Mouse (Mus musculus): Measurements from ENCODE around the gene Capn2. TPM values are rescaled to one million over a fixed set of nuclear protein-coding genes. Genes with fewer than 3 reads are reported as not detected.

Gene Capn2
- polyA plus RNA-seq, 1 experiment from 2014 or later, result 91.6 TPM

GRCm38 (mm10) chr1:182533583-182533982, 16.2 kb upstream of the Capn2 start:
- WGBS, result 81% methylated on average over 3 of the region's 3 CpGs

GRCm38 (mm10) chr1:182527921-182528858, 10.8 kb upstream of the Capn2 start:
- H3K4me3 ChIP-seq (ENCODE audit: low read depth, low read length), result no peak overlapping the region
- DNase-seq (ENCODE audit: low spot score) (peak; percentile 59), ATAC-seq (replicated peaks; ENCODE audit: low FRiP score) (peak; percentile 71)
- no peaks in the 10 kb centered on the region; the same call in 1 of the 2 replicates for H3K9me3 ChIP-seq (ENCODE audit: control insufficient read depth, low read length)
- no peak overlapping the region for H3K27ac ChIP-seq (ENCODE audit: low read depth, low read length)
- H3K4me1 ChIP-seq (replicated peaks; ENCODE audit: control insufficient read depth, insufficient read depth, low read length), result peaks cover 4% of the 10 kb centered on the region; the same call in 1 of the 2 replicates
- WGBS, result 3% methylated on average over 19 of the region's 19 CpGs
- H3K4me2 ChIP-seq (ENCODE audit: low read depth, low read length, severe bottlenecking), result peak overlapping the region; percentile 36; the same call in 1 of the 2 replicates
- H3K9ac ChIP-seq (ENCODE audit: low read length), result peak overlapping the region; percentile 27; the same call in 1 of the 2 replicates
- H3K36me3 ChIP-seq (ENCODE audit: control insufficient read depth, insufficient read depth, low read length), result no peaks in the 10 kb centered on the region
- peaks cover 3% of the 10 kb centered on the region; the same call in 1 of the 2 replicates for H3K27me3 ChIP-seq (ENCODE audit: control insufficient read depth, insufficient read depth, low read length)

More at GRCm38 (mm10) chr1:182533583-182533982, 16.2 kb upstream of the Capn2 start:
- no peak overlapping the region for H3K4me3 ChIP-seq (ENCODE audit: low read depth, low read length)
- H3K9me3 ChIP-seq (ENCODE audit: control insufficient read depth, low read length), result no peaks in the 10 kb centered on the region; the same call in 1 of the 2 replicates
- no peaks in the 10 kb centered on the region; the same call in 1 of the 2 replicates for H3K27me3 ChIP-seq (ENCODE audit: control insufficient read depth, insufficient read depth, low read length)
- ATAC-seq (replicated peaks; ENCODE audit: low FRiP score) (no peak), DNase-seq (ENCODE audit: low spot score) (no peak)
- H3K27ac ChIP-seq (ENCODE audit: low read depth, low read length), result no peak overlapping the region
- H3K9ac ChIP-seq (ENCODE audit: low read length), result no peak overlapping the region
- H3K4me1 ChIP-seq (replicated peaks; ENCODE audit: control insufficient read depth, insufficient read depth, low read length), result no peaks in the 10 kb centered on the region
- no peaks in the 10 kb centered on the region for H3K36me3 ChIP-seq (ENCODE audit: control insufficient read depth, insufficient read depth, low read length)
- no peak overlapping the region for H3K4me2 ChIP-seq (ENCODE audit: low read depth, low read length, severe bottlenecking)

- no peak overlapping the region for H3K4me3 ChIP-seq (ENCODE audit: low read depth, low read length)
- H3K36me3 ChIP-seq (ENCODE audit: control insufficient read depth, insufficient read depth, low read length), result no peaks in the 10 kb centered on the region
- DNase-seq (ENCODE audit: low spot score) (peak; percentile 47), ATAC-seq (replicated peaks; ENCODE audit: low FRiP score) (no peak)
- H3K4me1 ChIP-seq (replicated peaks; ENCODE audit: control insufficient read depth, insufficient read depth, low read length), result peaks cover 4% of the 10 kb centered on the region; the same call in 1 of the 2 replicates
- WGBS, result 44% methylated on average over 13 of the region's 13 CpGs
- H3K9me3 ChIP-seq (ENCODE audit: control insufficient read depth, low read length), result no peaks in the 10 kb centered on the region
- no peak overlapping the region for H3K9ac ChIP-seq (ENCODE audit: low read length)
- peaks cover 3% of the 10 kb centered on the region; the same call in 1 of the 2 replicates for H3K27me3 ChIP-seq (ENCODE audit: control insufficient read depth, insufficient read depth, low read length)
- H3K27ac ChIP-seq (ENCODE audit: low read depth, low read length), result no peak overlapping the region
- H3K4me2 ChIP-seq (ENCODE audit: low read depth, low read length, severe bottlenecking), result no peak overlapping the region
Observed at GRCm38 (mm10) chr1:182527261-182527766, 9.9 kb upstream of the Capn2 start.

GRCm38 (mm10) chr1:182525601-182526000, 8.2 kb upstream of the Capn2 start:
- H3K27ac ChIP-seq (ENCODE audit: low read depth, low read length), result no peak overlapping the region
- WGBS, result 78% methylated on average over 3 of the region's 3 CpGs
- no peak for DNase-seq (ENCODE audit: low spot score)
- ATAC-seq (replicated peaks; ENCODE audit: low FRiP score), result no peak
- H3K4me2 ChIP-seq (ENCODE audit: low read depth, low read length, severe bottlenecking), result no peak overlapping the region
- H3K4me3 ChIP-seq (ENCODE audit: low read depth, low read length), result no peak overlapping the region
- peaks cover 3% of the 10 kb centered on the region; the same call in 1 of the 2 replicates for H3K27me3 ChIP-seq (ENCODE audit: control insufficient read depth, insufficient read depth, low read length)
- H3K9ac ChIP-seq (ENCODE audit: low read length), result no peak overlapping the region
- H3K36me3 ChIP-seq (ENCODE audit: control insufficient read depth, insufficient read depth, low read length), result no peaks in the 10 kb centered on the region
- H3K4me1 ChIP-seq (replicated peaks; ENCODE audit: control insufficient read depth, insufficient read depth, low read length), result peaks cover 4% of the 10 kb centered on the region; the same call in 1 of the 2 replicates
- H3K9me3 ChIP-seq (ENCODE audit: control insufficient read depth, low read length), result no peaks in the 10 kb centered on the region

GRCm38 (mm10) chr1:182523692-182524091, 6.3 kb upstream of the Capn2 start:
- Histone ChIP-seq H3K27ac (ENCODE audit: low read depth, low read length) (no peak overlapping the region), H3K4me2 (ENCODE audit: low read depth, low read length, severe bottlenecking) (no peak overlapping the region), H3K9me3 (ENCODE audit: control insufficient read depth, low read length) (no peaks in the 10 kb centered on the region), H3K4me1 (replicated peaks; ENCODE audit: control insufficient read depth, insufficient read depth, low read length) (peaks cover 6% of the 10 kb centered on the region; the same call in 1 of the 2 replicates), H3K27me3 (ENCODE audit: control insufficient read depth, insufficient read depth, low read length) (peaks cover 8% of the 10 kb centered on the region; the same call in 1 of the 2 replicates), H3K9ac (ENCODE audit: low read length) (no peak overlapping the region), H3K36me3 (ENCODE audit: control insufficient read depth, insufficient read depth, low read length) (no peaks in the 10 kb centered on the region), H3K4me3 (ENCODE audit: low read depth, low read length) (no peak overlapping the region)
- DNase-seq (ENCODE audit: low spot score) (no peak), ATAC-seq (replicated peaks; ENCODE audit: low FRiP score) (no peak)
- 85% methylated on average over 3 of the region's 3 CpGs for WGBS

GRCm38 (mm10) chr1:182522961-182523360, 5.6 kb upstream of the Capn2 start:
- peak; percentile 35 for DNase-seq (ENCODE audit: low spot score)
- no peak overlapping the region for H3K4me3 ChIP-seq (ENCODE audit: low read depth, low read length)
- H3K27ac ChIP-seq (ENCODE audit: low read depth, low read length), result no peak overlapping the region
- 83% methylated on average over 5 of the region's 5 CpGs for WGBS
- H3K36me3 ChIP-seq (ENCODE audit: control insufficient read depth, insufficient read depth, low read length), result no peaks in the 10 kb centered on the region
- no peaks in the 10 kb centered on the region for H3K9me3 ChIP-seq (ENCODE audit: control insufficient read depth, low read length)
- H3K4me1 ChIP-seq (replicated peaks; ENCODE audit: control insufficient read depth, insufficient read depth, low read length), result peaks cover 2% of the 10 kb centered on the region; the same call in 1 of the 2 replicates
- H3K4me2 ChIP-seq (ENCODE audit: low read depth, low read length, severe bottlenecking), result no peak overlapping the region
- ATAC-seq (replicated peaks; ENCODE audit: low FRiP score), result no peak
- H3K27me3 ChIP-seq (ENCODE audit: control insufficient read depth, insufficient read depth, low read length), result peaks cover 11% of the 10 kb centered on the region; the same call in 1 of the 2 replicates
- no peak overlapping the region for H3K9ac ChIP-seq (ENCODE audit: low read length)

GRCm38 (mm10) chr1:182520938-182521500, 3.6 kb upstream of the Capn2 start:
- no peak overlapping the region for H3K4me3 ChIP-seq (ENCODE audit: low read depth, low read length)
- H3K36me3 ChIP-seq (ENCODE audit: control insufficient read depth, insufficient read depth, low read length), result no peaks in the 10 kb centered on the region
- 69% methylated on average over 8 of the region's 8 CpGs for WGBS
- no peak for ATAC-seq (replicated peaks; ENCODE audit: low FRiP score)
- no peak overlapping the region for H3K4me2 ChIP-seq (ENCODE audit: low read depth, low read length, severe bottlenecking)
- peak; percentile 22 for DNase-seq (ENCODE audit: low spot score)
- H3K27me3 ChIP-seq (ENCODE audit: control insufficient read depth, insufficient read depth, low read length), result peaks cover 7% of the 10 kb centered on the region; the same call in 1 of the 2 replicates
- no peaks in the 10 kb centered on the region for H3K9me3 ChIP-seq (ENCODE audit: control insufficient read depth, low read length)
- H3K4me1 ChIP-seq (replicated peaks; ENCODE audit: control insufficient read depth, insufficient read depth, low read length), result peaks cover 2% of the 10 kb centered on the region; the same call in 1 of the 2 replicates
- no peak overlapping the region for H3K9ac ChIP-seq (ENCODE audit: low read length)
- H3K27ac ChIP-seq (ENCODE audit: low read depth, low read length), result no peak overlapping the region
